Mouse (Mus musculus): ENCODE measurements at regions not wholly inside any gene's neighbourhood (a gene's known extent, or its start where the extent isn't known, plus 50 kb on each side); places are given as distances from the start of the nearest gene placed in this dataset.

DNA sequence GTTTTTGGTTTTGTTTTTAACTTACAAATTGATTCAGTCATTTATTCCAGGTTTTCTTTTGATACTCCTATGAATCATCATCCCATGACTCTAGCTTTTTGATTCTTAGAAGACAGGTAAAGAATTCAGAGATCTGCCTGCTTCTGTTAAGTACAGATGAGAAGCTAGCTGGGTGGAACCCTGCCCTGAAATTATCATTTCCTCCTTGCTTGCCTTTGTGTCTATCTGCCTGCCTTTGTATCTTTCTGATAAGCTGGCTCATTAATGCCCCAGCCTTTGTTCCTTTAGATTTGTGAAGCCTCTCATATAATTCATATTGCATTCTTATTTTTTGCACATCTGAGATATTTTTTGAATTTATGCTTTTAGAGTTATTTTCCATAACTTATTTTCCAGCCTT lies 167.6 kb upstream of the Gm49339 start:
- no peak for TF ChIP-seq ZNF384 (IDR thresholded peaks at IDR 0.05; ENCODE audit: low read depth, low read length)
- TF ChIP-seq TCF12 (IDR thresholded peaks at IDR 0.05; ENCODE audit: low read depth, low read length), result no peak
